Mouse (Mus musculus) megakaryocyte, adult 5-6 weeks (primary cell): ENCODE results near the gene Golga7b. TPM values are rescaled to one million over a fixed set of nuclear protein-coding genes. Genes with fewer than 3 reads are reported as not detected.

Source experiments
- ATAC-seq: 2 replicates; pipeline ENCODE4 v1.8.0; 2016; ENCODE audit warnings: mild to moderate bottlenecking, inconsistent platforms; ENCODE audit not compliant: poor library complexity, severe bottlenecking
- total RNA-seq, 2 experiments: library from RNA; stranded (forward) in 1 of 2; stranded (reverse) in 1 of 2; fragments of 153-499, 151-499 nt in 1 of 2; fragments of 221-1000, 200-1000 nt in 1 of 2; gene quantifications; 2 replicates each; pipeline versions ENCODE4 v1.2.3 to v1.2.4; 2015 to 2017

Gene Golga7b
- total RNA-seq, 2 experiments from 2014 or later, result not detected

DNA sequence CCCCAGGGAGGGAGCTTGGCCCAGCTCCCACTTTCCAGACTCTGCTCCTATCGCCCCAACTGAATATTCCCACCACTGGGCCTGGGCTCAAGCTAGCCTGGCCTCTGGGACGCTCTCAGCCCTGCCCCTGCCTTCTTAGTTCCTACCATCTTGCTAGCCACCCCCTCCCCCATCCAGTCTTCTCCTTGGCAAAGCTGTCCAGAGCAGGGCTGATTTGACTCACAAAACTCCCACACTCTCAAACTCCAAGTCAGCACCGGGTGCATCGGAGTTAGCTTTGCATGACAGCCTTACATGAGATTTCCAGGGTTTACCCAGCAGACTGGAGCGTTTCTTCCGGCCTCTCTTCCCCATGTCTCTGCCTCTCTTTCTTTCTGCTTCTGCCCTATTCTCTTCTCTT is 45.8 kb downstream of the Golga7b start:
- ATAC-seq, result no peak

GRCm38 (mm10) chr19:42303210-42303813 is 55.9 kb downstream of the Golga7b start:
- ATAC-seq, result no peak

- ATAC-seq, result no peak
Measured at GRCm38 (mm10) chr19:42304506-42304905, 57.1 kb downstream of the Golga7b start.

DNA sequence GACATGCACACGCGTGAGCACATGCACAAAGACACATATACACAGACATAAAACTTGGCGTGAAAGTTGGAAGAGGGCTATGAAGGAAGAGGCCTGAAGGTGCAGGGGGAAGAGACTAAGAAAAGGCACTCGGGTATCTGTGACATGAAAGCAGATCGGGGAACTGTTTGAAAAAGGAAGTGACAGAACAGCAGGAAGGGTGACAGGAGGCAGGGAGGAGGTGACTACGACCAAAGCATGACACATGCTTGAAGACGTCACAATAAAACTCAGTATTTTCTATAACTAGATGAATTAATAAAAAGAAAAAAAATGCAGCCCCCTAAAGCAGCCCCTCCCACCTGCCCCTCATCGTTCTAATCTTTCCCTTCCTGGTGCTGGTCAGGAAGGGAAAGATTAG is 58.4 kb downstream of the Golga7b start:
- peak; percentile 69 for ATAC-seq

DNA sequence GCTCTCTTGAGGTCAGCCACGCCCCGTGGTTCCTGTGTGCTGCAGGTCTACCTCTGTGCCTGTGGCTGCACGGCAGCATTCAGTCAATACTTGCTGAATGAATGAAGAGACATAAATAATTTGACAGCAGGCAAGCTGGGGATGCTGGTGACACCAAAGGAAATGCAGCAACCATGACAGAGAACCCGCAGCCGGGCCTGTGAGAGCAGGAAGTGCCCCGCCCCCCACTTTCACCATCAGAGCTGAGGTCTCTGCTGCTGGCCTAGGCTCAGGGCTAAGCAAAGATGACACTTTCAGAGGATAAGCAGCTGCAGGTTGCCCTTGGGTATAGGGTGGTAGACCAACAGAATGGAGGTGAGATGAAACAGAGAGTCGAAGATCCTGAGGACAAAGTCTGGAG is 58.8 kb downstream of the Golga7b start:
- ATAC-seq, result peak; percentile 86

DNA sequence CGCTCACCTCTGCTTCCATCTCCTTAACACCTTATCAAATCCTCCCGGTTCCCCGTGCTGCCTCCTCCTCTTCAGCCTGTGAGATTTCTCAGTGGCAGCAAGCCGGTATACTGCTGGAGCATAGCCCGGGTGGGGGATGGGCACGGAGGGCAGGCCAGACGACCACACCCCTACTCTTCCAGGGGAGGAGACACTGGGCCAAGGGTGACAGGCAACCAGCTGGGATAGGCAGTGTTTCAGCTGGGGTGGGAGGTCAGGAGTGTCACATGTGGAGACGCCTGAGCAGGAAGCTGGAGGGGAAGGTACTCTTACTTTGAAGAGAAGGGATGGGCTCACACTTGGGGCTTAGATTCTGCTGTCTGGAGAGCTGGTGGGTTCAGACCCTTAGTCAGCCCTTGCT is 59.6 kb downstream of the Golga7b start:
- peak; percentile 36 for ATAC-seq

DNA sequence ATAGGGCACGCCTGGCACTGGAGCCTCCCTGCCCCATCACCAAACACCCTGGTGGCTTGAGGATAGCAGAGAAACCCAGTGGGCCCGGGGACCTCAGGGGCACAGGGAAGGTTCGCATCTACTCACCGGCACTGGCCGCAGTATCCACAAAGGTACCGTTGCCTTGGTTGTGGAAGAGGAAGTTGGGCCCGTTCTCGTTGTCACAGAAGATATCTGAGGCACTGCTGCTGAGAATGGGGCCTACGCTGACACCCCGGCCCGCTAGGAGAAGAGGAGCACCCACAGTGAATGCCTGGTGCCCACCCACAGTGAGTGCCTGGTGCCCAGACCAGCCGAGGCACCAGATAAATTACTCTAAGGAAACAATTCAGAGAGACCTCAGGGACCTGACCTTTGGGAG is 61.6 kb downstream of the Golga7b start:
- ATAC-seq, result no peak

DNA sequence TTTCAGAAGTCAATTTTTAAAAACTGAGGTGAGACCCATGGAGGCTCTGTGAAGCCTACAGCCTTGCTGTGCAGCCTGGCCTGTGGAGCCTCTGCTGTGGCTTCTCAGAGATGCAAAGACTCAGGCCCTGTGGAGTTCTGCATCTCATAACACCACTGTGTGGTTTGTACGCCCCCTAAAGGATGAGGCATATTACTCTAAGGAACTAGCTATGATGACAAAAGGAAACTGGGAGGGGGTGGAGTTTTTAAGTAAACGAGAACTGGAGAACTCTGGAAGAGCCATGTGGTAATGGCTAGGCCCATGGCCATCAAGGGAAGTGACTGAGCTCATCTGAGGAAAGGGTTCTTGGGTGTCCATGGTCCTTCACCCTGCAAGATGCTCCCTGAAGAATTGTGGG is 64.0 kb downstream of the Golga7b start:
- peak; percentile 25 for ATAC-seq

DNA sequence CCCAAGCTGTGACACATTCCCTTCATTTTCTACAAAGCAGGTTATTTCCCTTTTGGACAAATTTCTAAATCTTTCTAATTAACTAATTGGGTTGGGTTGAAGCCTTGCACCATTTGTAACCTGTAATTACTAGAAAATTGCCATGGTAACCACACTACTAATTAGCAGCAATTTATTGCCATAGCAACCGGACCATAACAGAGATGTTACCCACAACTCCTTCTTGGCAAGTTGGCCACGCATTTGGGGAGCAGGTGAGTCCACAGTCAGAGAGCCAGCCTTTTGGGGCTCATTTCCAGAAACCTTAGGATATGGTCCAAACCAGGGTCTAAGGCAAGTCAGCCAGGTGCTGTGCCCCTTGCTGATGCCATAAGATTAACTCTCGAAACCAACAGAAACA is 64.8 kb downstream of the Golga7b start:
- ATAC-seq, result no peak

DNA sequence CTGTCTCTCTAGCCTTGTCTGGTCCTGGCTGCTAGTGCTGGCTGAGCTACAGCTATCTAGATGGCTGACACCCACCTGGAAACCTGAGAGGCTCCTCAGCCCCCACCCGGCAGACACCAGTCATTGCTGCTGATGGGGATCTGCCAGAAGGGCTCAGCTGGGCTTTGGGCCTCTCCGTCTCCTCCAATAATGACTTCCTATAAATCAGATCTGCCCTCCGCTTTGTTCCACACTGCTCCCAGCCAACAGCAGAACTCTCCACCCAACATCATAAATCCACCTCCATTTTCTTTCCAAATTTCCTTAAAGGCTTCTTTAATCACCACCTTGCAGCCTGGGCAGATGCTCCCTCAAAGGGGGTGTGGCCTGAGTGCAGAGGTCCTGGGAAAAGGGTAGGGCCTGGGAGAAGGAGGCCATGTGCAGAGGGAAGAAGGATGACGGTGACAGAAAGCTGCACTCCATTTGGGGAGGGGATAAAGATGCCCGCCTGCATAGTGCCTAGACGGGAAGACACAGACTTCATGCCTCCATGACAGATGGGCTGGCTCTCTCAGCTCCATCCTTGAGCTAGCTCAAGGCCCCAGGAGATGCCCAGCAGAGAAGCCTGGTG is 67.8 kb downstream of the Golga7b start:
- ATAC-seq, result no peak

- peak; percentile 93 for ATAC-seq
Measured at GRCm38 (mm10) chr19:42315914-42316313, 68.5 kb downstream of the Golga7b start.

- ATAC-seq, result no peak
Measured at GRCm38 (mm10) chr19:42316525-42316924, 69.2 kb downstream of the Golga7b start.

DNA sequence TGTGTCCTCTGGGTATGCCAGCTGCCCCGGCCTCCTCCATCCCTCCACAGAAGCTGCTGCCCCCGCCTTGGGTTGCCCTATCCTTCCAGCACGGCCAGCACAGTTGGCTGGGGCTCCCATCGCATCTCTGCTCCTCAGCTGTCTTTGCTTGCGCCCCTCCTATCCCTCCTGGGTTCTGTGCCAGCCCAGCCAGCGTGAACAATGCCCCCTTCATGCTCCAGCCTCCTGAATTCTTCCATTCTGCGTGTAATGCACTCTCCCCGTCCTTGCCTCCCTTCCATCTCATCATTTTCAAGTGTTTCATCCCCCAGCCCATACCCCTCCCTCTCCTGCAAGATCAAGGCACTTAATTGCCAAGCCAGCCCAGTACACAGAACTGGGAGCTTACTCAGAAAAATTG is 69.6 kb downstream of the Golga7b start:
- ATAC-seq, result no peak

DNA sequence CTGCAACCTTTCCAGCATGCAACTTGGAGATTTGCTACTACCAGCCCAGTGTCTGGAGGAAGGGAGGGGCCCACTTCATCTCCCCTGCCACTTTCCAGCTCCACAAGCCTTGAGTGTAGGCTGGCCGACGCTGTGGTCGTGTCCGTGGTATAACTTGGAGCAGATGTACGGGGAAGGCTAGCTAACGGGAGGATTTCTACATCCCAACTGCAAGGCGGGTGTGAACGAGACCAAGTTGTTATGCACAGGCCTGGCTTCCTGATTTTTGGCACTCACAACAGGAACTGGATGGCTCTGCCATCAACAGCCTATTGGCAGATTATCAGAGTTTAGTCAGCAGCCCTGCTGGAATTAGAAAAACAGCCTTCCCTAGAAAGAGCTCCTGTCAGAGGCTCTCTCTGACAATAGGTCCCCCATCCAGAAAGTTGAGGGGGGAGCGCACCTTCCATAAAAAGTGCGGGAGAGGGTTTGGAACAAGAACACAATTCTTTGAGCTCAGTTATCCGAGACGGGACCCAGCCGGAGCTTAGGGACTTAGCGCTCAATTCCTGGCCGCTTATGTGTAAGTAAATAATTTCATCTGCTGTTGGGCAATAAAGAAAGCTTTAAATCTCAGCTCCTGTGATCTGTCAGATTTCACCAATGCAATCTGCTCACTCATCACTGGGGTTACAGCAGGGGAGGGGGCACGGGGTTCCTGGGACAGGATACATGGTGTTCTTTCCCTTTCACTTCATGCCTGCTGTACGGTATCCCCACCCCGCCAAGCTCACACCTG is 70.5 kb downstream of the Golga7b start:
- ATAC-seq, result no peak

Other genes with a start within 250 kb of the Golga7b start
- not detected in 2 replicates for gene Ankrd2, start 211.6 kb upstream of the Golga7b start, total RNA-seq (2015)
- not detected in 2 replicates for gene Ankrd2, start 211.6 kb upstream of the Golga7b start, total RNA-seq (2017)
- gene Hoga1, start 202.0 kb upstream of the Golga7b start, total RNA-seq (2015), result not detected in 2 replicates
- 0.20 and 1.2 TPM in 2 replicates for gene Hoga1, start 202.0 kb upstream of the Golga7b start, total RNA-seq (2017)
- not detected in 2 replicates for gene 4933411K16Rik, start 195.3 kb upstream of the Golga7b start, total RNA-seq (2015)
- not detected in 2 replicates for gene 4933411K16Rik, start 195.3 kb upstream of the Golga7b start, total RNA-seq (2017)
- gene Morn4, start 161.2 kb upstream of the Golga7b start, total RNA-seq (2015), result 0.36 TPM in 1 of 2 replicates, not detected in the other
- 0.07 TPM in 1 of 2 replicates, not detected in the other for gene Morn4, start 161.2 kb upstream of the Golga7b start, total RNA-seq (2017)
- 12.0 and 12.2 TPM in 2 replicates for gene Pi4k2a, start 157.1 kb upstream of the Golga7b start, total RNA-seq (2015)
- 9.9 and 10.7 TPM in 2 replicates for gene Pi4k2a, start 157.1 kb upstream of the Golga7b start, total RNA-seq (2017)
- gene Avpi1, start 118.5 kb upstream of the Golga7b start, total RNA-seq (2015), result 1.1 and 1.7 TPM in 2 replicates
- 2.9 and 6.2 TPM in 2 replicates for gene Avpi1, start 118.5 kb upstream of the Golga7b start, total RNA-seq (2017)
- gene Marveld1, start 100.2 kb upstream of the Golga7b start, total RNA-seq (2015), result 5.7 and 6.7 TPM in 2 replicates
- 7.9 and 9.4 TPM in 2 replicates for gene Marveld1, start 100.2 kb upstream of the Golga7b start, total RNA-seq (2017)
- 7.9 and 13.1 TPM in 2 replicates for gene Zfyve27, start 83.6 kb upstream of the Golga7b start, total RNA-seq (2015)
- 21.3 and 26.3 TPM in 2 replicates for gene Zfyve27, start 83.6 kb upstream of the Golga7b start, total RNA-seq (2017)
- gene Sfrp5, start 45.3 kb upstream of the Golga7b start, total RNA-seq (2015), result not detected in 2 replicates
- gene Sfrp5, start 45.3 kb upstream of the Golga7b start, total RNA-seq (2017), result not detected in 2 replicates
- gene Crtac1, start 184.2 kb downstream of the Golga7b start, total RNA-seq (2015), result 1.2 and 2.6 TPM in 2 replicates
- not detected in 2 replicates for gene Crtac1, start 184.2 kb downstream of the Golga7b start, total RNA-seq (2017)